Mouse (Mus musculus) liver, adult 2 months (tissue): ENCODE results near the gene 9130213A22Rik. TPM values are rescaled to one million over a fixed set of nuclear protein-coding genes. Genes with fewer than 3 reads are reported as not detected.

Source experiments
- DNase-seq: peaks from one replicate; pipeline ENCODE4 v3.0.0-alpha.2; 2011; ENCODE audit warnings: low read depth, low spot score; ENCODE audit errors: extremely low read depth
- H3K27ac ChIP-seq: fragments of 200-500 bp; replicated peaks from 2 replicates; pipeline ENCODE4 v1.5.1; 2012; ENCODE audit warnings: low read depth, mild to moderate bottlenecking, control low read depth, inconsistent platforms, low read length; ENCODE audit not compliant: insufficient read depth
- H3K27me3 ChIP-seq: fragments of 200-500 bp; 2 replicates; pipeline ENCODE4 v1.6.1; 2012; ENCODE audit warnings: mild to moderate bottlenecking, moderate library complexity, low read length, inconsistent platforms; ENCODE audit not compliant: control insufficient read depth, insufficient read depth
- H3K36me3 ChIP-seq: fragments of 200-500 bp; 2 replicates; pipeline ENCODE4 v1.6.1; 2012; ENCODE audit warnings: low read length, inconsistent platforms; ENCODE audit not compliant: control insufficient read depth, insufficient read depth
- H3K4me1 ChIP-seq: fragments of 200-500 bp; 2 replicates; pipeline ENCODE4 v1.6.1; 2011; ENCODE audit warnings: low read length; ENCODE audit not compliant: control insufficient read depth, insufficient read depth
- H3K4me3 ChIP-seq: fragments of 200-500 bp; 2 replicates; pipeline ENCODE4 v1.5.1; 2011; ENCODE audit warnings: low read depth, mild to moderate bottlenecking, control low read depth, low read length, moderate library complexity; ENCODE audit not compliant: insufficient read depth
- H3K79me2 ChIP-seq: fragments of 200-500 bp; 2 replicates; pipeline ENCODE4 v1.6.1; 2012; ENCODE audit warnings: inconsistent platforms, mild to moderate bottlenecking, low read length, moderate library complexity; ENCODE audit not compliant: control insufficient read depth, insufficient read depth
- H3K9ac ChIP-seq: fragments of 200-500 bp; 2 replicates; pipeline ENCODE4 v1.6.1; 2012; ENCODE audit warnings: low read depth, mild to moderate bottlenecking, control low read depth, inconsistent platforms, low read length
- CTCF ChIP-seq: fragments of 200-500 bp; IDR thresholded peaks from 2 replicates; pipeline ENCODE4 v1.5.1; 2011; ENCODE audit warnings: low read depth, low read length, control low read depth
- POLR2A ChIP-seq: fragments of 200-500 bp; IDR thresholded peaks from 2 replicates; pipeline ENCODE4 v1.6.1; 2011; ENCODE audit warnings: low read length, control low read depth; ENCODE audit not compliant: insufficient read depth; ENCODE audit errors: extremely low read depth
- WGBS: fragments of 180-500 bp; shearing (Covaris S2); methylation state at CpG from one replicate; pipeline ENCODE4 v1.1.7; 2018; 5-methylcytosine and 5-hydroxymethylcytosine counted together
- polyA plus RNA-seq: library from polyadenylated mRNA; depleted of rRNA; stranded (reverse); fragments of >200 nt; gene quantifications from 2 replicates; pipeline ENCODE4 v1.2.3, GENCODE M21; 2012
- total RNA-seq: library from RNA; depleted of rRNA; stranded (reverse); fragments of >200 nt; gene quantifications from 2 replicates; pipeline ENCODE4 v1.2.3, GENCODE M21; 2014

The 9130213A22Rik gene
- total and polyA plus RNA-seq, 2 experiments, result 0.05 TPM; not detected in 1

DNA sequence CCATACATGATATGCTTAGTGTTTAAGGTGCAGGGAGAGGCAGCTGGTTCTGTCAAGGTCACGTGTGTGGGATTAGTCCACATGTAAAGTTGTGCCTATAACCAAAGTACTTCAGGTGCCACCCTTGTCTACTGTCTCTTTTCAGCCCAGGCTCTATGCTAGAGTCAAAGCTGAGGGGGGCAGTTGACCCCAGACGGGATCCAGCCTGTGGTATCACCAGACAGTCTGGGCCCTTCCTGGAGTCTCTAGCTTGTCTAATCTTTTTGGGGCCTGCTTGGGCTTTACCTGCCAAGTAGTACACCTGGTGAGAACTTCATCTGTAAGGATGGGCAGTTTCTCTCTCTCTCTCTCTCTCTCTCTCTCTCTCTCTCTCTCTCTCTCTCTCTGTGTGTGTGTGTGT is 34.8 kb downstream of the 9130213A22Rik start:
- H3K79me2 ChIP-seq, result peaks cover 16% of the 10 kb centered on the region
- no peak overlapping the region for H3K27ac ChIP-seq
- TF ChIP-seq POLR2A (no peak), CTCF (no peak)
- peaks cover 2% of the 10 kb centered on the region; the same call in 1 of the 2 replicates for H3K36me3 ChIP-seq
- peaks cover 15% of the 10 kb centered on the region for H3K4me1 ChIP-seq
- 90% methylated on average over 2 of the region's 2 CpGs for WGBS
- no peak overlapping the region for H3K4me3 ChIP-seq
- no peak for DNase-seq
- no peaks in the 10 kb centered on the region for H3K27me3 ChIP-seq
- no peak overlapping the region for H3K9ac ChIP-seq

GRCm38 (mm10) chr11:69087082-69087481 is 35.3 kb downstream of the 9130213A22Rik start:
- TF ChIP-seq POLR2A (no peak), CTCF (no peak)
- H3K27me3 ChIP-seq, result no peaks in the 10 kb centered on the region
- no peak overlapping the region for H3K27ac ChIP-seq
- DNase-seq, result no peak
- H3K4me1 ChIP-seq, result peaks cover 12% of the 10 kb centered on the region
- peaks cover 16% of the 10 kb centered on the region for H3K79me2 ChIP-seq
- H3K9ac ChIP-seq, result no peak overlapping the region
- peaks cover 2% of the 10 kb centered on the region; the same call in 1 of the 2 replicates for H3K36me3 ChIP-seq
- WGBS, result 80% methylated on average over 4 of the region's 4 CpGs
- H3K4me3 ChIP-seq, result no peak overlapping the region

GRCm38 (mm10) chr11:69086390-69086789 is 36.0 kb downstream of the 9130213A22Rik start:
- DNase-seq, result no peak
- peaks cover 16% of the 10 kb centered on the region for H3K79me2 ChIP-seq
- no peaks in the 10 kb centered on the region for H3K27me3 ChIP-seq
- WGBS, result 76% methylated on average over 6 of the region's 6 CpGs
- H3K27ac ChIP-seq, result no peak overlapping the region
- no peak for TF ChIP-seq POLR2A
- H3K36me3 ChIP-seq, result peaks cover 2% of the 10 kb centered on the region; the same call in 1 of the 2 replicates
- H3K9ac ChIP-seq, result no peak overlapping the region
- peaks cover 10% of the 10 kb centered on the region for H3K4me1 ChIP-seq
- H3K4me3 ChIP-seq, result no peak overlapping the region

GRCm38 (mm10) chr11:69085608-69086007 is 36.8 kb downstream of the 9130213A22Rik start:
- no peak for DNase-seq
- Histone ChIP-seq H3K9ac (no peak overlapping the region), H3K36me3 (peaks cover 2% of the 10 kb centered on the region; the same call in 1 of the 2 replicates), H3K27ac (no peak overlapping the region), H3K4me3 (no peak overlapping the region), H3K27me3 (no peaks in the 10 kb centered on the region), H3K79me2 (peaks cover 16% of the 10 kb centered on the region), H3K4me1 (peaks cover 10% of the 10 kb centered on the region)
- TF ChIP-seq POLR2A, result no peak
- TF ChIP-seq CTCF, result no peak
- WGBS, result 70% methylated on average over 6 of the region's 6 CpGs

DNA sequence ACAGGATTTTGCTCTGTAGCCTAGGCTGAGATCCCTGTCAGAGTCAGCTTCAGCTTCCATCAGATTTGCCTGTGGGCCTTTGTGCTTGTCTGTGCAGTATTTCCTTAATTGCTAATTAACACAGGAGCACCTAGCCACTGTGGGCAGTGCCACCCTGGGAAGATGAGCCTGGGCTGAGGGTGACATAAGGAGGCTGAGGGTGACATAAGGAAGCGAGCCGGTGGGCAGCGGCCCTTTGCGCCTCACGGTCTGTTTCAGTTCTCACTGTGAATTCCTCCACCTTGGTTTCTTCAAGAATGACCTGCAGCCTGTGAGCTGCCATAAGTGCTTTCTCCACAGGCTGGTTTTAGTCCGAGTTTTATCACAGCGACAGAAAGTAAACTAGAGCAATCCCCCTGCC is 40.8 kb downstream of the 9130213A22Rik start:
- no peaks in the 10 kb centered on the region for H3K4me1 ChIP-seq
- DNase-seq, result no peak
- no peaks in the 10 kb centered on the region for H3K79me2 ChIP-seq
- 86% methylated on average over 7 of the region's 7 CpGs for WGBS
- H3K4me3 ChIP-seq, result no peak overlapping the region
- no peak overlapping the region for H3K9ac ChIP-seq
- no peaks in the 10 kb centered on the region for H3K27me3 ChIP-seq
- H3K27ac ChIP-seq, result no peak overlapping the region
- TF ChIP-seq CTCF (no peak), POLR2A (no peak)
- no peaks in the 10 kb centered on the region for H3K36me3 ChIP-seq

- Histone ChIP-seq H3K9ac (no peak overlapping the region), H3K79me2 (no peaks in the 10 kb centered on the region), H3K27ac (0 out of 2 replicates have a peak overlapping the region, but pooled peaks have one; percentile 9), H3K4me1 (no peaks in the 10 kb centered on the region), H3K27me3 (no peaks in the 10 kb centered on the region), H3K4me3 (no peak overlapping the region), H3K36me3 (no peaks in the 10 kb centered on the region)
- DNase-seq, result no peak
- WGBS, result 79% methylated on average over 8 of the region's 8 CpGs
- TF ChIP-seq POLR2A, result no peak
- TF ChIP-seq CTCF, result no peak
These were observed 41.5 kb downstream of the 9130213A22Rik start for GRCm38 (mm10) chr11:69080855-69081222.
